Mouse (Mus musculus) brain, embryonic 14.5 days (tissue): ENCODE measurements around the gene Gm20431.

Experiments
- CTCF ChIP-seq: fragments of 200-500 bp; IDR thresholded peaks from 2 replicates; pipeline ENCODE4 v1.5.1; 2012; ENCODE audit warnings: inconsistent platforms, mild to moderate bottlenecking, moderate library complexity, borderline replicate concordance; ENCODE audit not compliant: insufficient read depth, insufficient read length; ENCODE audit errors: extremely low read depth
- POLR2A ChIP-seq: fragments of 200-500 bp; IDR thresholded peaks from 2 replicates; pipeline ENCODE4 v1.6.1; 2012; ENCODE audit warnings: mild to moderate bottlenecking, inconsistent platforms, borderline replicate concordance; ENCODE audit not compliant: poor library complexity, insufficient read depth, insufficient read length, severe bottlenecking; ENCODE audit errors: extremely low read depth

GRCm38 (mm10) chr2:167659847-167660610, 1.3 kb downstream of the Gm20431 start:
- TF ChIP-seq CTCF: no peak
- no peak for TF ChIP-seq POLR2A
